Mouse (Mus musculus): ENCODE data around the gene Myo1g. TPM values are rescaled to one million over a fixed set of nuclear protein-coding genes. Genes with fewer than 3 reads are reported as not detected.

The Myo1g gene
- 216 TPM for polyA plus RNA-seq (2017; shearing (Covaris generic))

DNA sequence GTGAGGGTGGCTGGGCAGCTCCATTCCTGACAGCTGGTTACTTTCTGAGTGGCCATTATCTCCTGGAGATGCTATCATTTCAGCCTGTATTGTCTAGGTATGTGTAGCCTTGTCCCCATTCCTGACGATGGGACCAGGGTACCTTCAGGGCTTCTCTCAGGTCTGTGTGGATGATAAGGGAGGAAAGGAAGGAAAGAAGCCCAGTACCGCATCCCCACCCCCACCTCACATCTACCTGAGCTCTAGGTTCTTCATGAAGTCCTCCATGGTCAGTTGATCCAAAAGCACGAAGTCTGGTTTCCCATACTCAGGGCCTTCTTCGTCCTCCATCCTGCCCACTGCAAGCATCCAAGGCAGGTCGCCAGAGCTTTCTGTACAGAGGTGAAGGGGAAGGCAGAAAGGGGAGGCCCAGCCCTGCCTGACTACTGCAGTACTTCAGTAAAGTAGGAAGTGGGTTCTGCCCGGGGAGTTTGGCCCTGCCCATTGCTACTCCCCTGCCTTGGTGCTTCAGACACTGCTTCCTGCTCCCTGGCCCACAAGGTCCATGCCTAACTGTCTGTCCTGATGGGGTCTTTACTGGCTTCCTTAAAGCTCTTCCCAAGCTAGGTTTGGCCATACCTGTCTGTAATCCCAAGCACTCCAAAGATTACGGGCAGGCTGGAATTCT, at the start of gene Myo1g:
Myo1g (minus strand) TSS at position 459 of the 667 bp plus-strand sequence.

DNA sequence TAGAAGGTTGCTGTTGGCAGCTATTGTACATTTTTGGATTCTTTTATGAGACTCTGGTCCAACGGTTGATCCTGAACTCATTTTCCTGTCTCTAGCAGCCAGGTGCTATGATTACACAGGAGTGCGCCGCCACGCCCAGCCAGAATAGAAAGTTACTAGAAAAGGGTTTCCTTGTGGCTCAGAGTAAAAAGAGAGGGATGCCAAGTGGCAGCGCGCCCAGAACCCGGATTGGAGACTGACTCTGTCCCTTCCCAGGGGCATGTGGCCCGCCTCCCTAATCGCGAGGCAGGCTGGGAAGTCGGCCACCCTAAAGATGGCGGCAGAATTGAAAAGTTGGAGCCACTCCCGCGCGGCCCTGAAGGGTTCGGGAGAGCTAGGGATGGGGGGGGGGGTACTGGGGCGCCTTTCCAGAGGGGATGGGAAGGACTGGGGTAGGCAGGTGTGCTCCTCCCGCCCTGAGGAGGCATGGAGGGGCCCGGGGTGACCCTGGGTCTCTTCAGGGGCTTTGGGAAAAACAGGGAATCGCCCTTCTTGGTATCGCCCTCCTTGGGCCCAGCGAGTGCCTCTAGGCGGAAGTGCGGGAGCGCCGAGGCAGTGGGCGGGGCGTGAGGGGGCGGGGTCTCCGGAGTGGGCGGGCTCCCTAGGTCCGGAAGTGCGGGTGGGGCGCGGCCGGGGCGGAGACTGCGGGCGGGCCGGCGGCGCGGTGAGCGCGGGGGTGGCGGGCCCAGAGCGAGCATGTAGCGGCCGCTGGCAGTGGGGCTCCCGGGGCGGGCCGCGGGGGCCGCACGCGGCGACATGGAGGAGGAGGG, 25.6 kb upstream of the Myo1g start, which contains the start of gene Ccm2:
Ccm2 (plus strand) TSS at position 683 of the 809 bp plus-strand sequence.

DNA sequence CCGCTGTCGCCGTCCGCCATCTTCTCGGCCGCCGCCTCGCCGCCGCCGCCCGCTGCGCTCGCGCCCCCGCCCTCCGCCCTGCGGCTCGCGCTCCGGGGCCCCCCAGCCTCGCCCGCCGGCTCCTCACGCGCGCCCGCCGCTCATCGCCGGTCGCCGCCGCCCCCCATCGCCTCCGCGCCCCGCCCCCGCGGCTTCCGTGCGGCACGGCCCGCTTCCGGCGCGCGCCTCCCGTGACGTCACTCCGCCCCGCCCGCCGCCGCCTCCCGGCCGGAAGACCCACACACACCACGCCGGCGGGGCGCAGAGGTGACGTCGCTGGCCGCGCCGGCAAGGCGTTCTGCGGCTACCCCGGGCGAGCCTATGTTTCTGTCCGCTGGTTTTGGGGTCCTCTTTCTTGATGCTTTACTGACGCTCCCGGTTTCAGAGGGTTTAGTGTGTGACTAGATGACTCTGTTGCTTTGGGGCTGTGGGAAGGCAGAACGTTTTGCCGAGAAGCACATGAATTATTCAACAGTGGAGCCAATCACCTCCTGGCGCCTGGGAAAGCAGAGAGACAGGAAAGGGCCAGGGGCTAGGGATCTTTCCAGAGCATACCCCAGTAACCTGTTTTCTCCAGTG, 44.8 kb downstream of the Myo1g start, which contains the start of gene Purb:
Purb (minus strand) TSS at position 51 of the 618 bp plus-strand sequence.

Other genes starting within 250 kb of the Myo1g start
- gene Tmed4, start 246.1 kb downstream of the Myo1g start, polyA plus RNA-seq (2017; shearing (Covaris generic)) = 82.4 TPM
- gene Ogdh, start 229.3 kb downstream of the Myo1g start, polyA plus RNA-seq (2017; shearing (Covaris generic)) = 230 TPM
- gene Zmiz2, start 131.9 kb downstream of the Myo1g start, polyA plus RNA-seq (2017; shearing (Covaris generic)) = 28.4 TPM
- gene Ppia, start 105.5 kb downstream of the Myo1g start, polyA plus RNA-seq (2017; shearing (Covaris generic)) = 4,290 TPM
- gene H2afv, start 76.5 kb downstream of the Myo1g start, polyA plus RNA-seq (2017; shearing (Covaris generic)) = 172 TPM
- 7.6 TPM for gene Purb, start 45.0 kb downstream of the Myo1g start, polyA plus RNA-seq (2017; shearing (Covaris generic))
- 382 TPM for gene Ccm2, start 25.9 kb upstream of the Myo1g start, polyA plus RNA-seq (2017; shearing (Covaris generic))
- gene Nacad, start 85.1 kb upstream of the Myo1g start, polyA plus RNA-seq (2017; shearing (Covaris generic)) = 1.6 TPM
- gene Tbrg4, start 105.1 kb upstream of the Myo1g start, polyA plus RNA-seq (2017; shearing (Covaris generic)) = 13.4 TPM
- gene Wap, start 117.7 kb upstream of the Myo1g start, polyA plus RNA-seq (2017; shearing (Covaris generic)) = not detected
- 7.6 TPM for gene Ramp3, start 137.6 kb upstream of the Myo1g start, polyA plus RNA-seq (2017; shearing (Covaris generic))

Data from inflammation-experienced regulatory T-cells, adult 16 weeks (primary cell).